Mouse (Mus musculus) lung, embryonic 15.5 days (tissue): ENCODE data around the gene Btnl1. TPM values are rescaled to one million over a fixed set of nuclear protein-coding genes. Genes with fewer than 3 reads are reported as not detected.

ENCODE experiments used
- ATAC-seq: fragments of 200-750 bp; cut with Nextera tagmentation; 2 replicates; pipeline ENCODE4 v1.8.0; 2017; ENCODE audit warnings: moderate number of reproducible peaks, borderline replicate concordance; ENCODE audit not compliant: low FRiP score, low TSS enrichment; ENCODE audit errors: extremely low read depth
- H3K27ac ChIP-seq: fragments of 300-500 bp; sonication (generic); 2 replicates; pipeline ENCODE4 v1.5.1; 2015; ENCODE audit warnings: moderate library complexity, mild to moderate bottlenecking, inconsistent platforms
- H3K27me3 ChIP-seq: fragments of 300-500 bp; sonication (generic); 2 replicates; pipeline ENCODE4 v1.6.1; 2015; ENCODE audit warnings: inconsistent platforms
- H3K36me3 ChIP-seq: fragments of 300-500 bp; sonication (generic); 2 replicates; pipeline ENCODE4 v1.6.1; 2015; ENCODE audit warnings: inconsistent platforms
- H3K4me1 ChIP-seq: fragments of 300-500 bp; sonication (generic); 2 replicates; pipeline ENCODE4 v1.6.1; 2015; ENCODE audit warnings: inconsistent platforms
- H3K4me2 ChIP-seq: fragments of 300-500 bp; sonication (generic); 2 replicates; pipeline ENCODE4 v1.6.1; 2015; ENCODE audit warnings: inconsistent platforms, mild to moderate bottlenecking, moderate library complexity
- H3K4me3 ChIP-seq: fragments of 300-500 bp; sonication (generic); 2 replicates; pipeline ENCODE4 v1.5.1; 2015; ENCODE audit warnings: mild to moderate bottlenecking, inconsistent platforms
- H3K9ac ChIP-seq: fragments of 300-500 bp; sonication (generic); 2 replicates; pipeline ENCODE4 v1.6.1; 2015; ENCODE audit warnings: inconsistent platforms
- H3K9me3 ChIP-seq: fragments of 300-500 bp; sonication (generic); 2 replicates; pipeline ENCODE4 v1.6.1; 2016; ENCODE audit warnings: inconsistent platforms
- WGBS: fragments of 180-500 bp; shearing (Covaris S2); methylation state at CpG from one replicate; pipeline ENCODE4 v1.1.7; 2015; 5-methylcytosine and 5-hydroxymethylcytosine counted together
- polyA plus RNA-seq: library from polyadenylated mRNA; unstranded; fragments of >200 nt; fragmentation: Nextera tagmentation; extraction: Ambion mirVana; gene quantifications from 2 replicates; pipeline ENCODE4 v1.2.1, GENCODE M21; 2015

Btnl1 gene
- polyA plus RNA-seq, 1 experiment from 2014 or later = not detected

- ATAC-seq = no peak
- WGBS = 72% methylated on average over 3 of the region's 3 CpGs
These were observed 13.1 kb upstream of the Btnl1 start for GRCm38 (mm10) chr17:34363676-34364310.

DNA sequence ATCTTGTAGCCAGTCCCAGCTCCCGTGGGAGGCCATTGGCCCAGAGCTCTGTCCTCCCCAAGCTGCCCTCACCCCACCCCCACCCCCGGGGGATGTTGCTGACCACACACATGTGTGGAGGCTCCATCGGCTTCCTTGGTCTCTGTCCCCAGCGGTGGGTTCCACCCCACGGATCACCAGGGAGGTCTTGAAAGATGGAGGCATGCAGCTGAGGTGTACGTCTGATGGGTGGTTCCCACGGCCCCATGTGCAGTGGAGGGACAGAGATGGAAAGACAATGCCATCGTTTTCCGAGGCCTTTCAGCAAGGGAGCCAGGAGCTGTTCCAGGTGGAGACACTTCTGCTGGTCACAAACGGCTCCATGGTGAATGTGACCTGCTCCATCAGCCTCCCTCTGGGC lies 11.9 kb upstream of the Btnl1 start:
- WGBS = 68% methylated on average over 10 of the region's 10 CpGs
- Histone ChIP-seq H3K9me3 (no peaks in the 10 kb centered on the region), H3K4me3 (no peak overlapping the region), H3K27me3 (no peaks in the 10 kb centered on the region), H3K9ac (no peak overlapping the region), H3K4me2 (no peak overlapping the region), H3K27ac (no peak overlapping the region), H3K36me3 (no peaks in the 10 kb centered on the region), H3K4me1 (no peaks in the 10 kb centered on the region)
- ATAC-seq = no peak

More at GRCm38 (mm10) chr17:34363676-34364310, 13.1 kb upstream of the Btnl1 start:
- H3K9ac ChIP-seq = no peak overlapping the region
- no peaks in the 10 kb centered on the region for H3K36me3 ChIP-seq
- no peaks in the 10 kb centered on the region for H3K4me1 ChIP-seq
- H3K4me3 ChIP-seq = no peak overlapping the region
- no peak overlapping the region for H3K4me2 ChIP-seq
- no peak overlapping the region for H3K27ac ChIP-seq
- H3K9me3 ChIP-seq = no peaks in the 10 kb centered on the region
- H3K27me3 ChIP-seq = no peaks in the 10 kb centered on the region

GRCm38 (mm10) chr17:34370563-34370962 lies 6.4 kb upstream of the Btnl1 start:
- Histone ChIP-seq H3K4me3 (no peak overlapping the region), H3K9me3 (no peaks in the 10 kb centered on the region), H3K27ac (no peak overlapping the region), H3K36me3 (no peaks in the 10 kb centered on the region), H3K4me2 (no peak overlapping the region), H3K9ac (no peak overlapping the region), H3K4me1 (no peaks in the 10 kb centered on the region), H3K27me3 (no peaks in the 10 kb centered on the region)
- ATAC-seq = no peak
- 55% methylated on average over 4 of the region's 4 CpGs for WGBS

DNA sequence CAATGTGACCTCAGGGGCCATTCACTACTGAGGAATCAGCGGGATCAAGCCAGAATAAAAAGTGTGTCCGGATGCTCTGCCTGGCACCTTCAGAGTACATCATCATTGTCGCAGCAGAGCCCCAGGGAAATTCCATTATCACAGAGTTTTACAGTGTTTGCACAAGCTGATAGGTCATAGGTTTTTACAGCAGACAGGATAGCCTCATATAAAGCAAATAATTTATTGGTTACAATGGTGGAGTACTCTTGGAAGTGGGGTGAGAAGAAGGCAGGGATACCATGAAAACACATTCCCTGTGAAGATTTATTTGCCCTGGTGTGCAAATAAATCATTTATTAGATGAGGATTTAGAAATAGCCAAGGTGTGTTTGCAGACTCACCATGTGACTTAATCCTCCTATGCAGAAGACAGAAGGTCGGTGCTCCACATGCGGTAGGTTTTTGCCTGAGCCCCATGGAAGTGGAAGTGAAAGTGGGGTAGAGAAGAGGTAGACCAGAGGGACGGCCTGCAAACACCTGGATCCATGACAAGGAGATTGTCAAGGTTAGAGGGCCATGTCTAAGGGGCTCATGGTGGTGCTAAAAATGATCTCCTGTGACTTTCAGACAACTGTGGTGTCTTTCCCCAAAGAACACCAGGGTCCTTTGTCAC lies 3.8 kb upstream of the Btnl1 start:
- 62% methylated on average over 6 of the region's 6 CpGs for WGBS
- no peak for ATAC-seq
- Histone ChIP-seq H3K27me3 (no peaks in the 10 kb centered on the region), H3K4me1 (no peaks in the 10 kb centered on the region), H3K9me3 (no peaks in the 10 kb centered on the region), H3K4me3 (no peak overlapping the region), H3K4me2 (no peak overlapping the region), H3K36me3 (no peaks in the 10 kb centered on the region), H3K9ac (no peak overlapping the region), H3K27ac (no peak overlapping the region)

- H3K27ac ChIP-seq = no peak overlapping the region
- H3K9me3 ChIP-seq = no peaks in the 10 kb centered on the region
- no peaks in the 10 kb centered on the region for H3K4me1 ChIP-seq
- no peaks in the 10 kb centered on the region for H3K36me3 ChIP-seq
- H3K27me3 ChIP-seq = no peaks in the 10 kb centered on the region
- H3K4me2 ChIP-seq = no peak overlapping the region
- ATAC-seq = no peak
- 44% methylated on average over 6 of the region's 6 CpGs for WGBS
- H3K9ac ChIP-seq = no peak overlapping the region
- H3K4me3 ChIP-seq = no peak overlapping the region
These were observed 698 bp downstream of the Btnl1 start for GRCm38 (mm10) chr17:34377450-34378209.

GRCm38 (mm10) chr17:34378716-34379115 lies 1.8 kb downstream of the Btnl1 start:
- ATAC-seq = no peak
- WGBS = 70% methylated on average over 2 of the region's 2 CpGs
- no peak overlapping the region for H3K9ac ChIP-seq
- H3K4me1 ChIP-seq = no peaks in the 10 kb centered on the region
- H3K4me2 ChIP-seq = no peak overlapping the region
- H3K27me3 ChIP-seq = no peaks in the 10 kb centered on the region
- no peak overlapping the region for H3K27ac ChIP-seq
- H3K9me3 ChIP-seq = no peaks in the 10 kb centered on the region
- H3K36me3 ChIP-seq = no peaks in the 10 kb centered on the region
- no peak overlapping the region for H3K4me3 ChIP-seq

- WGBS = 73% methylated on average over 7 of the region's 7 CpGs
- Histone ChIP-seq H3K9me3 (no peaks in the 10 kb centered on the region), H3K36me3 (no peaks in the 10 kb centered on the region), H3K4me2 (no peak overlapping the region), H3K4me3 (no peak overlapping the region), H3K4me1 (no peaks in the 10 kb centered on the region), H3K27ac (no peak overlapping the region), H3K9ac (no peak overlapping the region), H3K27me3 (no peaks in the 10 kb centered on the region)
- no peak for ATAC-seq
These were observed 2.5 kb downstream of the Btnl1 start for GRCm38 (mm10) chr17:34379451-34379850.

DNA sequence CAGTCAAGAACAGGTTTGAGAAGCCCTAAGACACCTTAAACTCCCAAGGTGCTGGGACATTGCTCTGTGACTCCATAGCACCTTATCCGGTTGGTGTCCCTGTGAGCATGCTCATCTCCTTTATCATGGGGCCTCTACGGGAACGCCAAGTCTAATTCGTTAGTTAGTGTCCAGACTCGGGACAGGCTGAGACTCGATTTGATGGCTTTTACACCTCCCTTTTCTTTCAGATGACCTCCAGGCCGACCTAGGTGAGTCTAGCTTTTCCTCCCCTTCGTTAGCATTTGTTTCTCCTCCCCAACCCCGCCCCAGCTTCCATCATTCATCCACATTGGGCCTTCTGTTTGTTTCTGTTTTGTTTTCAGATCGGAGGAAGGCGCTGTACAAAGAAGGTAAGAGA lies 4.9 kb downstream of the Btnl1 start:
- 59% methylated on average over 11 of the region's 11 CpGs for WGBS
- no peaks in the 10 kb centered on the region for H3K36me3 ChIP-seq
- no peaks in the 10 kb centered on the region for H3K9me3 ChIP-seq
- no peaks in the 10 kb centered on the region for H3K27me3 ChIP-seq
- no peak overlapping the region for H3K4me3 ChIP-seq
- H3K9ac ChIP-seq = no peak overlapping the region
- no peak overlapping the region for H3K4me2 ChIP-seq
- ATAC-seq = no peak
- H3K27ac ChIP-seq = no peak overlapping the region
- no peaks in the 10 kb centered on the region for H3K4me1 ChIP-seq

DNA sequence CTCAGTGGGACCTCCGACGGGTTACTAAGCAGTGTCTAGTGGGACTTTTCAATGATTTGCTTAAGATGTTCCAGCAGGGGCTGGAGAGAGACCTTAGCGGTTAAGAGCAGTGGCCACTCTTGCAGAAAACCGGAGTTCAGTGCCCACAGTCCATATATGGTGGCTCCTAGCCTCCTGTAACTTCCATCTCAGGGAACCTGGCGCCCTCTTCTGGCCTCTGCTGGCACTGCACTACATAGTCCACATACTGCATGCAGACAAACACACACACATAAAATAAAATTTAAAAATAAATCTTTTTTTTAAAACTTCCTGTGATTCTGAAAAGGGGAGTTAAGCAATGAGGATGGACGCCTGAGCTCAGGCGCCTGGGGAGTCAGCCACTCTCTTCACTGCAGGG lies 6.3 kb downstream of the Btnl1 start:
- H3K9ac ChIP-seq = no peak overlapping the region
- 72% methylated on average over 7 of the region's 7 CpGs for WGBS
- H3K4me1 ChIP-seq = no peaks in the 10 kb centered on the region
- ATAC-seq = no peak
- no peak overlapping the region for H3K4me2 ChIP-seq
- H3K27me3 ChIP-seq = no peaks in the 10 kb centered on the region
- no peaks in the 10 kb centered on the region for H3K36me3 ChIP-seq
- no peaks in the 10 kb centered on the region for H3K9me3 ChIP-seq
- H3K27ac ChIP-seq = no peak overlapping the region
- H3K4me3 ChIP-seq = no peak overlapping the region

DNA sequence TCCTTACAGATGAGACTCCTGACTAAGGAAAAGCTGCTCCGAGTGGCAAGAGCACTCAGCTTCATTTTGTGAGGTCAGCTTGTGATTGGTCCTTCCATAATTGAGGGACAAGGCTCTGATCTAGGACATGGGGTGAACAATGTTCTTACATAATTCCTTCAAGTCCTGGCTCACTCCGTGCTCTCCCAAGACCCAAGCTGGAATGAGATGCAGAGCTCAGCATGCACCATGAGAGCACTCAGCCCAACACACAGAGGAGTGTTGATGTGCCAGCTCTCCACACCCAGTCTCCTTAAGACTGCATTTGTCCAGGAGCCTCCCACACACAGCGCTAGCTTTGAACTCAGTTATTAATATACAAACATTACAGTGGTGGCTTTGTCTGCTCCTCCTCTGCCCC lies 7.8 kb downstream of the Btnl1 start:
- no peaks in the 10 kb centered on the region for H3K4me1 ChIP-seq
- H3K27ac ChIP-seq = no peak overlapping the region
- WGBS = 44% methylated on average over 3 of the region's 3 CpGs
- H3K36me3 ChIP-seq = no peaks in the 10 kb centered on the region
- ATAC-seq = no peak
- H3K27me3 ChIP-seq = no peaks in the 10 kb centered on the region
- H3K4me2 ChIP-seq = no peak overlapping the region
- no peak overlapping the region for H3K4me3 ChIP-seq
- H3K9ac ChIP-seq = no peak overlapping the region
- H3K9me3 ChIP-seq = no peaks in the 10 kb centered on the region

DNA sequence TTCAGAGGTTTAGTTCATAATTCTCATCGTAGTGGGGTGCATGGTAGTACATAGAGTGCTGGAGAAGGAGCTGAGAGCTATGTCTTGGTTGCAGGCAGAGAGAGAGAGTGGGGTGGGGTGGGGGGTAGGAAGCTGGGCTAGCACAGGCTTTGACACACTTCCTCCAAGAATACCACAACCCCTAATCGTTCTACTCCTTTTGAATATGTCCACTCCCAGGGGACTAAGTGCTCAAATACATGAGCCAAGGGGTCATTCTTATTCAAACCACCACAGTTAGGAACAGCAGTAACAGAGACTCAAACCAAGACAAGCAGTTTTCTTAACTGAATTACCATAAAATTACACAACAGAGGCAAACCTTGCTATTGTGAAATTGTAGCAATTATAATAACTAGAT lies 9.7 kb downstream of the Btnl1 start:
- 68% methylated on average over 2 of the region's 2 CpGs for whole genome bisulfite sequencing
- Histone ChIP-seq H3K4me2 (no peak overlapping the region), H3K4me1 (no peaks in the 10 kb centered on the region), H3K27me3 (peaks cover 2% of the 10 kb centered on the region; the same call in 1 of the 2 replicates), H3K4me3 (no peak overlapping the region), H3K9ac (no peak overlapping the region), H3K36me3 (no peaks in the 10 kb centered on the region), H3K9me3 (no peaks in the 10 kb centered on the region), H3K27ac (no peak overlapping the region)
- ATAC-seq = no peak

GRCm38 (mm10) chr17:34388513-34388912 lies 11.6 kb downstream of the Btnl1 start:
- Histone ChIP-seq H3K4me3 (no peak overlapping the region), H3K27me3 (peaks cover 6% of the 10 kb centered on the region; the same call in 1 of the 2 replicates), H3K4me1 (no peaks in the 10 kb centered on the region), H3K27ac (no peak overlapping the region), H3K36me3 (no peaks in the 10 kb centered on the region), H3K9ac (no peak overlapping the region), H3K4me2 (no peak overlapping the region), H3K9me3 (no peaks in the 10 kb centered on the region)
- 35% methylated on average over 4 of the region's 4 CpGs for WGBS
- ATAC-seq = no peak
